Mouse (Mus musculus): ENCODE results near the gene Cldn1.

DNA sequence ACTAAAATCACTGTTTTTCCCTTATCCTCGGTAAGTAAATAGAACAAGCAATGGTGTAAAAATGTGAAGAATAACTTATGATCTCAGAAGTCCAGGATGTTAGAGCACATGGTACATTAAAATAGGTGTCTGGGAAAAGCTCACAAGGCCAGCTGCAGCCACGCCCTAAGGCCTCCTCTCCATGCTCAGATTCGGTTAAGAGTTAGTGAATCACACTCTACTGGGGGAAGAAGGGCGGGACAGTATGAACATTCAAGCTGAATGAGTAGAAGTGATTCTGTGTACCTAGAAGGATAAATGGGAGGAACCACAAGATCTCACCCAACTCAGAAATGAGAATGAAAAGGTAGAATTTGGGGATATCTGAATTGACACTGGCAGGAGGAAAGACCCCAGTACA is 28.9 kb upstream of the Cldn1 start:
- TF ChIP-seq POLR2A (IDR thresholded peaks at IDR 0.05; ENCODE audit: low read depth, low read length) (no peak), CTCF (conservative IDR thresholded peaks at IDR 0.05; ENCODE audit: insufficient read depth, insufficient read length, low read depth, low read length) (no peak)

Data from kidney, adult 2 months (tissue).